Mouse (Mus musculus) frontal cortex, adult 2 months (tissue): ENCODE measurements around the gene Zfp598. TPM values are rescaled to one million over a fixed set of nuclear protein-coding genes. Genes with fewer than 3 reads are reported as not detected.

Experiments
- DNase-seq, 2 experiments: peaks; one replicate each; pipeline ENCODE4 v3.0.0; 2022; ENCODE audit warnings: low spot score in 1 of 2; ENCODE audit errors: extremely low spot score in 1 of 2
- polyA plus RNA-seq: library from polyadenylated mRNA; depleted of rRNA; stranded (reverse); fragments of >200 nt; gene quantifications from 2 replicates; pipeline ENCODE4 v1.2.3, GENCODE M21; 2012

Gene Zfp598
- polyA plus RNA-seq, 1 experiment, result 59.4 TPM

DNA sequence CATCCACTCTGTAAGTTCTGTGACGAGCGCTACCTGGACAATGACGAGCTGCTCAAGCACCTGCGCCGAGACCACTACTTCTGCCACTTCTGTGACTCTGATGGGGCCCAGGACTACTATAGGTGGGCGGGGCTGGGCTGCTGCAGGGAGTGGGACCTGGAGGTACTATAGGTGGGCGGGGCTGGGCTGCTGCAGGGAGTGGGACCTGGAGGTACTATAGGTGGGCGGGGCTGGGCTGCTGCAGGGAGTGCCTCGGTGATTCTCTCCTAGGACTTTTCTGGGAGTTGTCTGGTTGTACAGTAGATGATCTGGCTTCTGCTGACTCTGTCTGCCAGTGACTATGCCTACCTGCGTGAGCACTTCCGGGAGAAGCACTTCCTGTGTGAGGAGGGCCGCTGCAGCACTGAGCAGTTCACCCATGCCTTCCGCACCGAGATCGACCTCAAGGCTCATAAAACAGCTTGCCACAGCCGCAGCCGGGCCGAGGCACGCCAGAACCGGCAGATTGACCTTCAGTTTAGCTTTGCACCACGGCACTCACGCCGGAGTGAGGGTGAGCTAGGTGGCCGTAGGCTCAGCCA is 8.1 kb downstream of the Zfp598 start:
- no peak for DNase-seq

DNA sequence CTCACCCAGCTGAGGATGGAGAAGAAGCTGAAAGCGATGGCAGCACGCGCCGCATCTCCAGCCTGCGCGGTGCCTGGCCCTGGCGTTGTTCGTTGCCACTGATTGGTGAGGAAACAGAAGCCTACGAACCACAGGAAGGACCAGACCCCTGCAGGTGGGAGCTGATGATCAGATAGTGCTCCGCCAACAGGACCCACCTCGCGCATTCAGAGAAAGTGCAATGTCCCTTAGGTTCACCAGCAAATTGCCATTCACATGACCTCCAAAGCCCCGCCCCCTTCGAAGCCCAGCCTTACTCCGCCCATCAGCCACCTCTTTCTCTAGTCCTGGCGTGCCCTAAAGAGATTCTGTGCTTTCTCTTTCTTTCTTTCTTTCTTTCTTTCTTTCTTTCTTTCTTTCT is 17.0 kb downstream of the Zfp598 start:
- no peak for DNase-seq

DNA sequence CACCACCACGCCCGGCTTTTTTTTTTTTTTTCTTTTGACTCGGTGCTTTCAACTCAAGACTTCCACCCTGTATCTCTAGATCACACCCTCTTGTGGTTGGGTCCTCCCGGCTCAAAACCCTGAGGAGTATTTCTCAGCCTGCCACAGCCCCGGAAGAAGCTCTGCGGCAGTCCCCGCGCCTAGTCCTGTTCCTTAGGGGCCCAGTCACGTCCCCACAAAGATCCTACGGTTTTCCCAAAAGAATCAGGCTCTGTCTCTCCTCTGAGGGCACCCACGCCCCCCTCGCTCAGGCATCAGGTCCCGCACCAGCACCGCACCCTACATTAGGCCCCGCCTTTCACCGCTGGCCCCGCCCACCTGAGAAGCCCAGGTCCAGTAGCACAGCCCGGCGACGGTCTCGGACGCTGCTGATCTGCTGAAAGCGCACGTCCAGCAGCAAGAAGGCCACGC is 17.7 kb downstream of the Zfp598 start:
- DNase-seq, result no peak

DNA sequence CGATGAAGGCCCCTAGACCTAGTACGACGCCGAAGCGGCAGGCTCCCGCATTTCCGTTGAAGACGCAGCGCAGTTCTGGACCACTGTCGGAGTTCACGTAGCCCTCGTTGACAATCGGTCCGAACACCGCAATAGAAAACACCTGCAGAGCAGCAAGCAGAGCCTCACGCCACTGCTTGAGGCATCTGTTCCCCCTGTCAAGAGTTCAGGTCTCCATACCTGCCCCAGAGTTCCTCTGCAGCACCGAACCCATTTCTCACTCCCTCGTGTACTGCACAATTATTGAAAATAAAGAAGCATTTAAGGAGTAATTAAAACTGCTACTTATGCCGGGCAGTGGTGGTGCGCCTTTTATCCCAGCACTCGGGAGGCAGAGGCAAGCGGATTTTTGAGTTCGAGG is 18.1 kb downstream of the Zfp598 start:
- DNase-seq, result no peak

DNA sequence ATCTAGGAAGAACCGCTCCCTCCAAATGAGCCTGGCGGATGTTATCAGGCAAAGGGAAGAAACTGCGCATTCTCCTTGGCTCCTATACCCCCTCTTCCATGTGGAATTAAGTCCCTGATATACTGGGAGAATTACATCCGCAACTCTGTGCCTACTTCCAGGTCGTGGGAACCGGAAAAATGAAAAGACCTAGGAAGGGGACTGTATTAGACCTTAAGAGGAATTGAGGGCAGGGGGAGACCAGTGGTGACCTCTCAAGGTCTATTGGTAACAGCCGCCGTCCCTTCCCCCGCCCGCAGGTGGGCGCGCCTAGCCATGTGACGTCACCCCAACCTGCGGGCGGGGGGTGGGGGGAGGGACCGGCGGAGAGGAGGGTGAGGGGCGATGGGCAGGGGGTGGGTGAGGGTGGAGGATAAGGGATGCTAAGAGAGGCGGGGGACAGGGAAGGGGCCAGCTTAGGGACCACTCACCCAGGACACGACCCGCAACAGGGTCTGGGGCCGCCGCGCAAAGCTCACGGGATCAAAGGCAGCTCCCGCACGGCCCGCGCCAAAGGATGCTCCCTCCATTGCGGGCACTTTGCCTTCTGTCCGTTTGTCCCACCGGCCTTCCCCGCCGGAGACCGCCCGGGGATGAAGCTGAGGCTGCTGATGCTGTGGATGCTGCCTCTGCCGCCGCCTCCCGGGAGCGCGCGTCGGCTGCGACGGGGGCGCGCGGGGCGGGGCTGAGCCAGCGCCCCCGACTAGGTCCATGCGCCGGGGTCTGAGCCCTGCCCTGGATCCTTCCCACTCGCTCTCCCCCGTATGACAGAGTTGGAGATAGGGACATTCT is 20.0 kb downstream of the Zfp598 start, which contains the start of gene Syngr3:
Syngr3 (minus strand) TSS at position 705 of the 831 bp plus-strand sequence.
- peak in 1 of 2 experiments; percentile 53 for DNase-seq

DNA sequence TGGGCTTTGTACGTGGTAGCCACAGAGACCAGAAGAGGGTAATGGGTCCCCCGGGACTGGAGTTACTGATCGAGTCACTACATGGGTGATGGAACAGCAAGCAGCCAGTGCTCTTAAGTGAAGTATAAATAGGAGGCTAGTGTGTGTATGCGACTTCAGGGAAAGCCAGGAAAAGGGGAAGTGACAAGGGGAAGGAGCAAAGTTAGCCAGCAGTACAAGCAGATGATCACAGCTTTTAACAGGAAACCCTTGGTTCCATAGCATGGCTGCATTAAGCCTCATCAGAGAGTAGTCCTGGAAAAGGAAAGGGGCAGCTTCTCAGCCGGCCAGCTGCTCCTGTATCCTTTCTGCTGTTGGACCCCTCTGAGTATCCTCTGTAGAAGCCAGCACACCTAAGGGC is 22.9 kb downstream of the Zfp598 start:
- DNase-seq, result no peak

DNA sequence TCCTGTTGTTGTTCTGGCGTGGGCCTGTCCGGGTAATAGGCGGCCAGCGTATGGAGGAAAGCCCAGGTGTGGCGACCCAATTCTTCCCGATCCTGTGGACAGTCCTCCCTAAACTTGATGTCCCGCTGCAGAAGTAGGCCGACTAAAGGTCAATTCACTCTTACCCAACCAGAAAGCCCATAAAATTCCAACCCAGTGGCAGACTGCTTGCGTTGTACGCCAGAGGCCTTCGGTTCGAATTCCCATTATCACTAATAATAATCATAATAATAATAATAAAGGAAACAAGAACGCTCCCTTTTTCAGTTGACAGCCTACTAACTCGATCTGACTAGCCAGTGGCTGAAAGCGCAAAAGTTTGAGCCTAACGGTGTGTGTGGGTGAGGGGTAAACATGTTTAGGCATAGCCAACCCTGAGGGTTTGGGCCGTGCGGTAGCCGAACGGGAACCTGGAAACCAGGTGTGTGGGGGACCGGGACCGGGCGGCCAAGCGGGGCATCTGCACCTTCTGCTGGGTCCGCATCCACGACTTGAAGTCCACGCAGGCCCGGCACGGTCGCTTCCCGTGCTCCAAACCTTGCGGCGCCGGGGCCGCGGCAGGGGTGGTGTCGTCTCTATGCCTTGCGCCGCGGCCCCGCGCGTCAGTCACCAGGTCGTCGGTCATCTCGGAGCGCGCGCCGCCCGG is 26.0 kb downstream of the Zfp598 start:
- DNase-seq, result no peak

DNA sequence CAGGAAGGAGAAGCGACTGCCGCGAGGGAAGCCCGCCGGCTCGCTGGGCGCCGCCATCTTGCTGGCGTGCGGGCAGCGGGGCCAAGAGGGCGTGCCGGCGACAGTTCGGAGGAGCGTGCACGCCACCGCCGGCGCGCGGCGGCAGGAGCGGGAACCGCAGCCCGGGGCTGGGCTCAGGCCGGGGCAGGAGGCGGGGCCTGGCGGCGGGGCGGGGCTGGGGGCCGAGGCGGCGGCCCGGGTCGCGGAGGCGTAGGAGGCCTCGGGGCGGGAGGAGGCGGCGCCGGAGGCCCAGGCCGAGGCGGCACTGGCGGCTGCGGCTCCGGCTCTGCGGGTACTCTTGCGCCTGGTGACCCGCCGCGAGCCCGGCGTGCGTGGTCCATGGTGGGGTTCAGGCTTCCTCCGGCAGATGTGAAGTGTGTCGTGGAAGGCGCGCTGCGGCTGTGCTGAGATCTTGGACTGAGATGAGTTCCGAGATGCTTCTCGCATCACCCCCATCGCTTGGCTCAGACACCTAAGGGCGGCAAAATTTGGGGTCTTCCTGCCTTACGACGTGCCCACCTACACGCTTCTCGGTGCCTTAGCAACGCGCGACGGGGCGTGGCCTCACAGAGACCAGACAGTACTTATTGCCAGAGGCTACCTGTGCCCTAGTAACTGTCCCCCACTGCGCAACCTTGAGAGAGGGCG is 26.7 kb downstream of the Zfp598 start, which contains the start of the genes Gfer and Noxo1:
Gfer (minus strand) TSS at position 146 of the 687 bp plus-strand sequence.
Noxo1 (plus strand) TSS at position 224 of the 687 bp plus-strand sequence.
- DNase-seq, result peak; percentile 42 to 78

DNA sequence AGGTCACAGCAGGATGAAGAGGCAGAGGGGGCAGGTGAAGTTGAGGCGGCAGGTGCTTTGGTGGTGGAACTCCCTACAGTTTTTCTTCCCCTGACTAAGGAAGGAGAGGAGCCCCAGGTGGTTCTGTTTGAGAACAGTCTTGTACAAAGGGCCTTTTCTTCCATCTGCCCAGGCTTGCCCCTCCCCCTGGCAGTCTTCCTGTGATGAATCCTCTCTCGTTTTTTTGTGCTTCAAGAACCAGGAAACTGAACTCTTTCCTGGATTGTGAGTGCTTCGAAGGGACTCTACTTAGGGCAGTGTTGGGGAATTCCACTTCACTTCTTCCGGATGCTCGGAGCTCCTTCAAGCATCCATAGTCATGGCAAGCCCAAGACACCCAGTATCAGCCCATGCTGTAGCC is 28.5 kb downstream of the Zfp598 start:
- no peak for DNase-seq

DNA sequence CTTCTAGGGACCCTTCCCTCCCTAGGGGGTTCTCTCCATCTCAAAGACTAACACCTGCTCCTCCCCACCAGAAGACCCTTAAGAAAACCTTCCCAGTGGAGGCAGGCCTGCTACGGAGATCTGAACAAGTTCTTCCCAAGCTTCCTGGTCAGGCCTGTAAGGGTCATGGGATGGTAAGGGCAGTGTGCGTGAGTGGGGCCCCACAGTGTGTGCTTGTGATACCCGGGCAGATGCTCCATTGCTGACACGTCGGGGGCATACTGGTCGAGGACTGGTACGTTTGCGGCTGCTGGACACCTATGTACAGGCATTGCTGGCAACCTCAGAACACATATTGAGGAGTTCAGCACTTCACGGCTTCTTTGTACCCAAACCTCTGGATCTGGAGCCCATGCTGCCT is 29.2 kb downstream of the Zfp598 start:
- DNase-seq, result no peak

DNA sequence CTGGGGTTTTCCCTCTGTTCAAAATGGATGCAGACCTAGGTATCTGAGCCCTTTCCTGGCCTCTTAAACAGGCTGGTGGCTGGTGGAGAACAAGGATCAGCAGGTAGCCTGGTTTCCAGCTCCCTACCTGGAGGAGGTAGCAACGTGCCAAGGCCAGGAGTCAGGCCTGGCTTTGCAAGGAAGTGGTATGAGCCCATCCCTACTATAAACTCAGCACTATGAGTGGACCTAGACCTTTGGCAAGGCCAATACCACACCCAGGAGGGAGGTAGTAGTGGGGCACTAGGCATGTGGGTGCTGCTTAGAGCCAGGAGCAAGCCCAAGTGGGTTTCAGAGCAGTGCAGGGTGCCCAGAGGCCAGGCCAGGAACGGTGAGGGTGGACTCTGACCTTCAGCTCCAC is 30.0 kb downstream of the Zfp598 start:
- DNase-seq, result no peak

DNA sequence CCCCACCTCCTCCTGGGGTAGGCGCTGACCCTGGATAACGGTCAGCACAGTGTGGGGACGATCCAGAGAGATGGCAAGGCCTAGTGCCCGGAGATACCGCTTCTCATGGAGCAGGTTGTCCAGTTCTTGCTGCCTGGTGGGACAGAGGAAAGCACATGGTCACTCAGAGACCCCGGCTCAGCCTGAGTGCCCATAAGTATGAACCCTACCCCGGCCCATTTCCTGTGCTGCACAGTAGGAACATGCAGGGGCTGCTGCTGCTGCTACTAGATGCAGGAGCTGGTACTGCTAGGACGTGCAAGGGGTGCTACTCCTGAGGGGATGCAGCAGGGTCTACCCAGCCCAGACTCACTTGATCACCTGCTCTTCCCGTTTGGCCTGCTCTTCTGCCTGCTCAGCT is 31.8 kb downstream of the Zfp598 start:
- no peak for DNase-seq

DNA sequence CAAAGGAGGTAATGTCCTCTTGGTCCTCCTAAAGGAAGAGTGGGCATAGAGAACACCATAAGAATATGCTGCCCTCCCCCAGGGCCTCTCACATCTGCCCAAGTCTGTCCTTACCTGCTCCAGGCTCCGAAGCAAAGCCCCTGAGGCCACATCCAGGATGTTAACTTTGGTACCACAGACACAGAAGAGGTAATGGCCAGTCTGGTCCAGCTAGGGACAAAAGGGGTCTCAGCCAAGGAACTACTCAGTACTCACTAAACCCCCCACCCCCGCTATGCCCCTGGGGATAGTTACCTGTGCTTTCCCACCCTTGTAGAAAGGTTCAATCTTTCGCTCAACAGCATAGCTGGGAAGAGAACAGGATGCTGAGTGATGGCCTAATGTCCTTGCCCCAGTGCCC is 36.3 kb downstream of the Zfp598 start:
- DNase-seq, result no peak

DNA sequence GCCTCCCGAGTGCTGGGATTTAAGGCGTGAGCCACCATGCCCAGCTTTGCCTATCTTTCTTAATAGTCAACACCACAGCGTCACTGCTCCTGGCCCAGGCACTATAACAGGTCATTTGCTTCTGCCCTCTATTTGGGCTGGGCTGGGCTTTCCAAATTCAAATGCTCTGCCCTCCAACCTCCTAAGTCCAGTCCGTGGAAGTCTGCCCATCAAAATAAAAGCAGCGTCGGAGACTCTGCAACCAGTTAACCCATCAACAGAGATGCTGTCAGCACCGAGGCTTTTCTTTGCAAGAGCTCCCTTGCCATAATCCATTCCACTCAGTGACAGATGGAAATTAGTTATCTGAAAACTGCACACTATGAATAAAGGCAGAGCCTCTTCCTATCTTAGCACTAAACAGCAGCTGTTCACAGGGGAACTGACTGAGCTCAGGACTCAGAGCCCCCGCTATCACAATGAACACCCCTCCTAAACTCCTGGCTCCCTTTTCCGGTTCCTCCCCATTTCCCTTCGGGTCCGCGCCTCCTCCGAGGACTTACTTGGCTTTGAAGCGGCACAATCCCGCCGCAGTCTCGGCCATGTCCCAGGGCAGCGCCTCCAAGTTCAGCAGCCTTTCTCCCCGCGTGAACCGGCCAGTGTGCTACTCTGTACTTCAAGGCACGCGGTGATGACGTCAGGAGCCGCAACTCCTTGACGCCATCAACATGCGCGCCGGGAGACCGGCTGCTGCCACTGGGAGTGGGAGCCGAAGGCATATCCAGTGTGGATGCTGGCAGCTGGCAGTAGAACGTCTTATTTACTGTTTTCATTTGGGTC is 37.7 kb downstream of the Zfp598 start, which contains the start of gene Tbl3:
Tbl3 (minus strand) TSS at position 679 of the 819 bp plus-strand sequence.
- DNase-seq, result peak; percentile 88 to 97

DNA sequence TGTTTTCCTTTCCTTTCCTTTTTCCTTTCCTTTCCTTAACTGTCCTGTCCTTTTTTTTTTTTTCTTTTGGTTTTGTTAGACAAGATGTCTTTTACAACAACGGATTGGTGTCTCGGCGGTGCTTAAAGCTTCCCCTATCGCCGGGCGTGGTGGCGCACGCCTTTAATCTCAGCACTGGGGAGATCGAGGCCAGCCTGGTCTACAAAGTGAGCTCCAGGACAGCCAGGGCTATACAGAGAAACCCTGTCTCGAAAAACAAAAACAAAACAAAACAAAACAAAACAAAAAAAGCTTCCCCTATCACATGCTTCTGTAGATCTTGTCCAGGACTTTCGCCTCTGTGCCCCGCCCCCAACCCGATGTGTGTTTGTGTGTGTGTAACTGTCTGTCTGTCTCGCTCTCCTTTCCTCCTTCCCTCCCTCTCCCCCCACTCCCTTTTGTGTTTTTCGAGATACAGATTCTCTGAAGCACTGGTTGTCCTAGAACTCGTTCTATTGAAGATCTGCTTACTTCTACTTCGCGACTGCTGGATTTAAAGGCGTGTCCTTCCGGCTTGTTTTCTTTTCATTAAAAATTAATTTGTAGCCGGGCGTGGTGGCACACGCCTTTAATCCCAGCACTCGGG is 38.4 kb downstream of the Zfp598 start:
- DNase-seq, result no peak

DNA sequence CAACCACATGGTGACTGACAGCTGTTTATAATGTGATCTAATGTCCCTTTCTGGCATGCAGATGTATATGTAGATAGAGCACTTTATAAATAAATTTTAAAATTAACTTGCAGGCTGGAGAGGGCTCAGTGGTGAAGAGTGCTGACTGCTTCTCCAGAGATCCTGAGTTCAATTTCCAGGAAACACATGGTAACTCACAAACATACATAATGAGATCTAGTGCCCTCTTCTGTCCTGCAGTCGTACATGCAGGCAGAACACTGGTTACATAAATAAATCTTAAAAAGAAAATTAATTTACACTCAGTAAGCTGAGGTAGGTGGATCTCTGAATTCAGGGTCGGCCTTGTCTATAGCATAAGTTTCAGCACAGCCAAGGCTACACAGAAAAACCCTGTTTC is 39.2 kb downstream of the Zfp598 start:
- no peak for DNase-seq

DNA sequence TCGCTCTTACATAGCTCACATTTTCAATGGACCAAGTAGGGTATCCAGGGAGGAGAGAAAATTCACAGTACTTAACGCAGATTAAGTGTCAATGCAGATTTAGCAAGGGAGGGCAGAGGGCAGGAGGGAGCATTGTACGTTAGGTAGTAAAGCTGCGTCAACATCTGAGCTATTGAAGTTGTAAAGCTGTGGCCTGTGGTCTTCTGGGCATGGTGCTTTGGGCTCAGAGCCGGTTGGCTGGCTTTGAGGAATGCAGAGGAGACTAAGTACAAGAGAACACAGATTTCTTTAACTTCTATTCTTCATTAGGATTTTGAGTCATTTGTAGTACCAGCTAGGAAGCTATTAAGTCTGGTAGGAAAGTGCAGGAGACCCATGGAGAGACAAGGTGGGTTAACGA is 46.1 kb downstream of the Zfp598 start:
- DNase-seq, result no peak

DNA sequence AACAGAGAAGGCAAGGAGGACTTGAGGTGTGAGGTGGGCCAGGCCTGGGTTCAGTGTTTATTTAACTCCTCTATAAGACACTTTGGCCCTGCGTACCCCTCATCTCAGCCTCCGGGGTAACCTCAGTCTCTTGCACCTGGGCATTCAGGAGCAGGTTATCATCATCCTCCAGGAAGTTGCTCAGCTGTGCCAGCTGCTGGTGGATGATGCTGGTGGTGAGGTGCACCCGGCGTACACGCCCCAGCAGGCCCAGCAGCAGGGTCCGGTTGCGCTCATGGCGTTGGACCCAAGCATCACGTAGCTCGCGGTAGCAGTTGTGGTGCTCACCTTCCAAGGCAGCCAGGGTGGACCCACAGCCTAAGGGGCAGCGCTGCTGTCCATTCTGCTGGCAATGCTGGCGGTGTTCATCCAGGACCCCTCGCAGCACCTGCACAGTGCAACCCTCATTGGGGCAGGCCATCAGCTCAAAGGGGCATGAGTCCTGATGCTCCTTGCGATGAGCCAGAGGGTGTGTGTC is 46.7 kb downstream of the Zfp598 start:
- no peak for DNase-seq

DNA sequence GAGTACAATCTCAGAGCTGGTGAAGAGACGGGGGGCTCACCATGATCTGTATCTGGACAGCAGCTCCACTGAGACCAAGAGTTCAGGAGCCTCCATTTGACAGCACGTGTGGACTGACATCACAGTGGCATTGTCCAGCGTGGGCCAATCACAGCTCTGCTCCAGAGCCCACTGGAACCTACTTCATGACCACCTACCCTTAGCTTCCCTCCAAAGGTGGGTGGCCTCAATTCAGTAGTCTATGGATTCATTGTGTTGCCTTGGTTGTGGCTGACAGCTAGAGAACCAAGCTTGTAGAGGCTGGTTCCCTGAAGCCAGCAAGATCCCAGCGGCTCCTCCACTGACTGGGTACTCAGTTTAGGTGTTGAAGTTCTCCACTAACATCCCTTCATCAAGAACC is 48.5 kb downstream of the Zfp598 start, which contains the start of the genes Rnf151 and Rps2:
Rnf151 (minus strand) TSS at position 121 of the 400 bp plus-strand sequence.
Rps2 (plus strand) TSS at position 174 of the 400 bp plus-strand sequence.
- no peak for DNase-seq
